12 mouse cellular contexts compared by ENCODE assay signal in genomic region chr16:48623447-48623846, GRCm38 (mm10).
A peak's percentile ranks its signal among the peaks of the same experiment; 100 is the strongest.
DNase-seq lines count a peak whose midpoint lies in the region; ATAC-seq and TF ChIP-seq lines count a peak whose summit lies in the region.
"Had no signal": no experiment of that assay in that cellular context is flagged by ENCODE, and none has a peak within 500 bp of the region (broad histone marks: within the 10 kb centered on the region; RNA-seq: fewer than 3 reads in every experiment).

No protein-coding gene starts in this region.

- no peak overlapping the region for H3K9ac ChIP-seq in hindbrain, postnatal 0 days (replicated peaks; ENCODE audit: low read length)
- no peak overlapping the region for H3K9ac ChIP-seq in hindbrain, embryonic 11.5 days (ENCODE audit: low read depth, low read length)
- no peak overlapping the region for H3K9ac ChIP-seq in forebrain, embryonic 15.5 days (replicated peaks)
- H3K9ac ChIP-seq: neural tube, embryonic 13.5 days had no signal

- H3K9me3 ChIP-seq in hindbrain, postnatal 0 days (ENCODE audit: low read length) = no peaks in the 10 kb centered on the region
- no peaks in the 10 kb centered on the region for H3K9me3 ChIP-seq in hindbrain, embryonic 11.5 days (ENCODE audit: control insufficient read depth, low read length)
- no peaks in the 10 kb centered on the region for H3K9me3 ChIP-seq in forebrain, embryonic 15.5 days
- H3K9me3 ChIP-seq: neural tube, embryonic 13.5 days had no signal

- TF ChIP-seq CTCF in hindbrain, postnatal 0 days (IDR thresholded peaks at IDR 0.05; ENCODE audit: low read depth) = peak; percentile 30; the same call in 1 of the 2 replicates

- H3K36me3 ChIP-seq in hindbrain, postnatal 0 days (ENCODE audit: insufficient read depth, low read length) = no peaks in the 10 kb centered on the region
- H3K36me3 ChIP-seq in hindbrain, embryonic 11.5 days (ENCODE audit: control insufficient read depth, insufficient read depth, low read length) = no peaks in the 10 kb centered on the region
- H3K36me3 ChIP-seq in forebrain, embryonic 15.5 days = no peaks in the 10 kb centered on the region
- H3K36me3 ChIP-seq: neural tube, embryonic 13.5 days had no signal

- H3K27me3 ChIP-seq in hindbrain, postnatal 0 days (ENCODE audit: insufficient read depth, low read length) = no peaks in the 10 kb centered on the region
- H3K27me3 ChIP-seq in hindbrain, embryonic 11.5 days (ENCODE audit: control insufficient read depth, insufficient read depth, low read length) = no peaks in the 10 kb centered on the region
- H3K27me3 ChIP-seq in forebrain, embryonic 15.5 days = no peaks in the 10 kb centered on the region
- H3K27me3 ChIP-seq: neural tube, embryonic 13.5 days; Patski had no signal

- no peak overlapping the region for H3K27ac ChIP-seq in hindbrain, postnatal 0 days
- no peak overlapping the region for H3K27ac ChIP-seq in hindbrain, embryonic 11.5 days (ENCODE audit: low read depth, low read length)
- no peak overlapping the region for H3K27ac ChIP-seq in forebrain, embryonic 15.5 days (replicated peaks)
- H3K27ac ChIP-seq: neural tube, embryonic 13.5 days had no signal

- DNase-seq in hindbrain, postnatal 0 days (ENCODE audit: low spot score) = no peak
- DNase-seq in hindbrain, embryonic 11.5 days (ENCODE audit: low spot score) = no peak
- peak; percentile 42 for DNase-seq in A20 (ENCODE audit: low read depth, low spot score)
- peak; percentile 74 for DNase-seq in ZHBTc4 (ENCODE audit: low read depth, low spot score)
- no peak for DNase-seq in Muller cell, postnatal 12 days (ENCODE audit: inconsistent ontology term)
- no peak for DNase-seq in neural tube, embryonic 10.5 days (ENCODE audit: extremely low spot score, low spot score)
- DNase-seq: cerebellum, postnatal 10 days had no signal

- no peak overlapping the region for H3K4me3 ChIP-seq in hindbrain, postnatal 0 days (ENCODE audit: low read length)
- no peak overlapping the region for H3K4me3 ChIP-seq in hindbrain, embryonic 11.5 days (ENCODE audit: low read depth, low read length)
- H3K4me3 ChIP-seq in forebrain, embryonic 15.5 days = no peak overlapping the region
- H3K4me3 ChIP-seq: neural tube, embryonic 13.5 days had no signal

- no peaks in the 10 kb centered on the region for H3K4me1 ChIP-seq in hindbrain, postnatal 0 days (ENCODE audit: insufficient read depth, low read length)
- no peaks in the 10 kb centered on the region for H3K4me1 ChIP-seq in hindbrain, embryonic 11.5 days (replicated peaks; ENCODE audit: control insufficient read depth, insufficient read depth, low read length)
- H3K4me1 ChIP-seq in forebrain, embryonic 15.5 days = no peaks in the 10 kb centered on the region
- H3K4me1 ChIP-seq: neural tube, embryonic 13.5 days had no signal

- ATAC-seq in hindbrain, postnatal 0 days = no peak
- ATAC-seq in hindbrain, embryonic 11.5 days (ENCODE audit: low FRiP score) = no peak
- peak; percentile 84 for ATAC-seq in megakaryocyte, adult 5-6 weeks (ENCODE audit: poor library complexity, severe bottlenecking)
- ATAC-seq in forebrain, embryonic 15.5 days (replicated peaks) = no peak
- ATAC-seq: forebrain, embryonic 16.5 days; Patski had no signal

- no peak overlapping the region for H3K4me2 ChIP-seq in hindbrain, postnatal 0 days (ENCODE audit: low read depth, low read length)
- H3K4me2 ChIP-seq in hindbrain, embryonic 11.5 days (replicated peaks; ENCODE audit: low read depth, low read length) = no peak overlapping the region
- H3K4me2 ChIP-seq in forebrain, embryonic 15.5 days (replicated peaks) = no peak overlapping the region
- H3K4me2 ChIP-seq: neural tube, embryonic 13.5 days had no signal

- 82% methylated on average over 1 of the region's 1 CpGs for WGBS in hindbrain, postnatal 0 days
- 100% methylated on average over 1 of the region's 1 CpGs for WGBS in hindbrain, embryonic 11.5 days
- 68% methylated on average over 1 of the region's 1 CpGs for WGBS in forebrain, embryonic 15.5 days

Comparison
In these comparisons a context has a peak if more than half of its experiments do, and no peak if none do; other contexts are left out.
1. DNase-seq: peak in A20 (single experiment) and ZHBTc4 (single experiment); none in hindbrain, postnatal 0 days (single experiment), hindbrain, embryonic 11.5 days (single experiment), Muller cell, postnatal 12 days (single experiment) and neural tube, embryonic 10.5 days (single experiment).